Mouse (Mus musculus): ENCODE data around the gene Spata31d1c. TPM values are rescaled to one million over a fixed set of nuclear protein-coding genes. Genes with fewer than 3 reads are reported as not detected.

Gene Spata31d1c
- total RNA-seq (2021) = not detected
- long read RNA-seq, experiment 1 = 0 reads
- long read RNA-seq, experiment 2 = 0 reads

DNA sequence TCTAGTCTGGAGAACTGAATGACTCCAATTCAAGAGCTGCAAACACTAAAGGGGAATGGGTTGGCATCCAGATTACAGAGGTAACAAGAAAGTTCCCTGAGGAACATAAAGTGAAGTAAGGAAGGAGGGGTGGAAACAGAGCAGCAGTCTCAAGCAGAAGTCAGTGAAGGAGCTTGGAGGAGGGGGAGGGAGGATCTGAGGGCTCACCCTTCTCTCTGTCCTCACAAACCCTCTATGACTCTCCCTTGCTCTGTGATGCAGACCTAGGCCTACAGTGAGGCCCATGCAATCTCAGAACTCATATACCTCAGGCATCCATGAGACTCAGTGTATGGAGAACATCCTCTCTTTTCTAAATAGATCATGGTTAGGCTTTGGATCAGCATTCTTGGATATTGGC lies at the start of gene Spata31d1c:
Gene Spata31d1c, plus strand, starts transcription at position 301 of the 400 bp plus-strand sequence.
- no peak for DNase-seq (ENCODE audit: low spot score in 2 of 2)

DNA sequence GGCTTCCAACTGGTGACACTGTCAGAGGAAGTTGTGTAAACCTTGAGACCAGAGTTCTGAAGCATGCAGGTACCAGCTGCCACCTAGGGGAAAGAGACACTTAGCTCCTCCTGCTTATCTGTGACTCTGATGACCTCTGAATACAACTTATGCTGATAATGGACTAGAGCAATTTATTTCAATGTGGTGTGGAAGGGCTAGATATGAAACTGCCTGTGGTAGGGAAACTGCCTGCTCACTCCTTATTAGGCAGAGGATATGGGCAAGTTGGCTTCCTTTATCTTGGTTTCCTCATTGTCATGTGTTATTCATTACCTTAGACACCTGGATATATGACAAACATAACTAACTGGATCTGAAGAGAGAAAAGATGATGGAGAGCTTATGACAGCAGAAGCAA lies 44.0 kb upstream of the Spata31d1c start:
- DNase-seq (ENCODE audit: low spot score in 2 of 2) = no peak

DNA sequence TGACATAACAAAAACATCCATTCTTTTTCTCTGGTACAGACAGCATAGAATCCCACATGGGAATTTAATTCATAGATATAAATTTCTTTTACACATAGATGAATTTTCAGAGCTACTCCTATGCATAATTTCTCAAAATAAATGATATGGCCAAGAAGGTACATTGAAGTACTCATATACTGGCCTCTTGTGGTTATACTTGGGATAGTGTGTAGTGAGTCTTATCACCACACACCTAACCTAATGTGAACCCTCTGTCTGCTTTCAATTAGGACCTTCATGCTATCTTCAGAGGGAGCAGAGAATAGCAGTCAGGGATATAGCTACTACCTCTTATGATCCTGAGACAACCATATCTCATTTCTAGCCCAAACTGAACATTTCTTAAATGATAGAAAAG lies 27.4 kb upstream of the Spata31d1c start:
- no peak for DNase-seq (ENCODE audit: low spot score in 2 of 2)

DNA sequence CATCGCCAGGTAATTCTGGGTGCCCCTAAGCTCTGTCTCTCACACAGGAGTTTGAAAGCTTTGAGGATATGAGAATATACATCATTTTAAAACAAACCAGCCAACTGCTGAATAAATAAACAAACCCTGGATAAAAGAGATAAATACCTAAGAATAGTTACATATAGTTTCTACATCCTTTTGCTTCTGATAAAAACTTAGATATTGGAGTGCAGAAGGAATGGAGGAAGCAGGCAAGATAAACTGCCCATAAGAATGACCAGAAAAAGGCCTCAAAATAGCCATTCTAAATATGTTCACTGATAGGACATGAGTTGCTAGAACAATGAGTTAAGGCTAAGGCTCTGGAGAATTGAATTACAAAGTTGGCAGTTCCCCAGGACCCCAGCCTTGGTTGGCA lies 26.1 kb upstream of the Spata31d1c start:
- no peak for DNase-seq (ENCODE audit: low spot score in 2 of 2)

DNA sequence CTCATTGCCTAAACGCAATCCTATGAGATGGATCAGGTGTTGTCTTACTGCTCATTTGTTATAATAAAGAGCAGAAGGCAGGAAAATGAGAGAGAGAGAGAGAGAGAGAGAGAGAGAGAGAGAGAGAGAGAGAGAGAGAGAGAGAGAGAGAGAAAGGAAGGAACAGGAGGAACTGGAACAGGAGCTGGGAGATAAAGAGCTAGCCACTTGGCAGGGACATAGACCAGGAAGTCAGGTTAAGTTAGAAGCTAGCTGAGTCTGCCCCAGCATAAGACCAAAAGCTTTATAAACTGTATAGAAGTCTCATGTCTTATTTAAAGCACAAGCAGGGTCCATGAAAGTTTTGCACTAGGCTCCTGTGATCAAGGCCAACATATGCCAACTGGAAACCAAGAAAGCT lies 24.9 kb upstream of the Spata31d1c start:
- no peak for DNase-seq (ENCODE audit: low spot score in 2 of 2)

GRCm38 (mm10) chr13:65011052-65011738 lies 21.7 kb upstream of the Spata31d1c start:
- no peak for DNase-seq (ENCODE audit: low spot score in 2 of 2)

DNA sequence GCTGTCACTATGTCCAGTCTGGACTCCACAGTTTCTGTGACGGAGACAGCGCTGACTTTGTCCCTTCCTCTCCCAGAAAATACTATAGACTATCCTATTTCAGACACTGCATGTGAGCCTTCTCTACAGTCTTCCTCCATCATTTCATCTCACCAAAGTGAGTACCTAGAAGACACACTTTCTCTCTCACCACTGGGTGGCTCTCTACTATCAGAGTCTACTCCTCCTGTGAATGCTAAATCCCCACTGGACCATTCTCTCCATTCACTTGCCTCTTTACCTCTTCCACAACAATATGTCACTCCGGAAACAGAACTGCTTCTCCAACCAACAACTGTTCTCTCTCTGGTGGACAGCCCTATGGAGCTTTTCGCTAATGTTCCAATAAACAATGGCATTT lies 2.2 kb downstream of the Spata31d1c start:
- peak in 1 of 2 experiments; percentile 3 for DNase-seq (ENCODE audit: low spot score in 2 of 2)

GRCm38 (mm10) chr13:65052660-65053059 lies 19.8 kb downstream of the Spata31d1c start, which contains the start of gene Prss47:
Gene Prss47, minus strand, starts transcription at chr13:65052760.
- no peak for DNase-seq (ENCODE audit: low spot score in 2 of 2)

- DNase-seq (ENCODE audit: low spot score in 2 of 2) = no peak
These were observed 37.1 kb downstream of the Spata31d1c start for GRCm38 (mm10) chr13:65069969-65070368.

Other genes starting within 250 kb of the Spata31d1c start
- gene Cntnap3, start 129.1 kb upstream of the Spata31d1c start, total RNA-seq (2021) = under 1 TPM in 1 of 2 experiments, not detected in 1; 0.29 TPM
- gene Spata31, start 115.7 kb upstream of the Spata31d1c start, total RNA-seq (2021) = not detected
- gene Prss47, start 19.7 kb downstream of the Spata31d1c start, total RNA-seq (2021) = not detected
- gene Mfsd14b, start 79.9 kb downstream of the Spata31d1c start, total RNA-seq (2021) = 10 to 100 TPM; 33.9 to 46.3 TPM
- not detected for gene Olfr465-ps1, start 105.0 kb downstream of the Spata31d1c start, total RNA-seq (2021)
- gene Olfr466, start 117.2 kb downstream of the Spata31d1c start, total RNA-seq (2021) = not detected
- under 1 TPM in 1 of 2 experiments, not detected in 1; 0.20 TPM for gene Nlrp4f, start 172.9 kb downstream of the Spata31d1c start, total RNA-seq (2021)
- gene Gm10775, start 226.5 kb downstream of the Spata31d1c start, total RNA-seq (2021) = not detected
- gene Zfp369, start 245.8 kb downstream of the Spata31d1c start, total RNA-seq (2021) = 10 to 100 TPM; 21.8 to 23.9 TPM

Data from adrenal gland, adult 18-20 months (tissue).